Mouse (Mus musculus) midbrain, postnatal 0 days (tissue): ENCODE results near the gene Slc26a9. TPM values are rescaled to one million over a fixed set of nuclear protein-coding genes. Genes with fewer than 3 reads are reported as not detected.

ENCODE experiments used
- ATAC-seq: fragments of 200-750 bp; cut with Nextera tagmentation; 2 replicates; pipeline ENCODE4 v1.8.0; 2017; ENCODE audit warnings: moderate number of reproducible peaks, mild to moderate bottlenecking, moderate TSS enrichment, moderate library complexity; ENCODE audit not compliant: low FRiP score
- DNase-seq: peaks from one replicate; pipeline ENCODE4 v3.0.0-alpha.2; 2015; ENCODE audit warnings: low spot score
- H3K27ac ChIP-seq: fragments of 300-500 bp; sonication (generic); 2 replicates; pipeline ENCODE4 v1.5.1; 2014; ENCODE audit warnings: low read depth, mild to moderate bottlenecking, low read length, mixed read lengths
- H3K27me3 ChIP-seq: fragments of 300-500 bp; sonication (generic); 2 replicates; pipeline ENCODE4 v1.6.1; 2014; ENCODE audit warnings: low read length, control low read depth, mixed read lengths; ENCODE audit not compliant: insufficient read depth
- H3K36me3 ChIP-seq: fragments of 300-500 bp; sonication (generic); 2 replicates; pipeline ENCODE4 v1.6.1; 2014; ENCODE audit warnings: low read length, control low read depth, mixed read lengths; ENCODE audit not compliant: insufficient read depth
- H3K4me1 ChIP-seq: fragments of 300-500 bp; sonication (generic); 2 replicates; pipeline ENCODE4 v1.6.1; 2014; ENCODE audit warnings: mild to moderate bottlenecking, control low read depth, antibody characterized with exemption, low read length, mixed read lengths; ENCODE audit not compliant: insufficient read depth
- H3K4me2 ChIP-seq: fragments of 300-500 bp; sonication (generic); 2 replicates; pipeline ENCODE4 v1.6.1; 2014; ENCODE audit warnings: low read depth, mild to moderate bottlenecking, low read length, mixed read lengths; ENCODE audit not compliant: poor library complexity, severe bottlenecking
- H3K4me3 ChIP-seq: fragments of 300-500 bp; sonication (generic); 2 replicates; pipeline ENCODE4 v1.5.1; 2014; ENCODE audit warnings: low read depth, mild to moderate bottlenecking, low read length, moderate library complexity
- H3K9ac ChIP-seq: fragments of 300-500 bp; sonication (generic); replicated peaks from 2 replicates; pipeline ENCODE4 v1.6.1; 2014; ENCODE audit warnings: mild to moderate bottlenecking, low read length, moderate library complexity, mixed read lengths; ENCODE audit not compliant: poor library complexity, severe bottlenecking
- H3K9me3 ChIP-seq: fragments of 300-500 bp; sonication (generic); 2 replicates; pipeline ENCODE4 v1.6.1; 2016; ENCODE audit warnings: low read length, control low read depth
- CTCF ChIP-seq: IDR thresholded peaks from 2 replicates; pipeline ENCODE4 v1.5.1; 2016; ENCODE audit warnings: antibody characterized with exemption, mild to moderate bottlenecking
- WGBS: fragments of 180-500 bp; shearing (Covaris S2); extraction: QIAGEN DNeasy Blood & Tissue Kit; methylation state at CpG from one replicate; pipeline ENCODE4 v1.1.7; 2014; 5-methylcytosine and 5-hydroxymethylcytosine counted together
- polyA plus RNA-seq: library from polyadenylated mRNA; unstranded; fragments of >200 nt; fragmentation: Nextera tagmentation; extraction: Ambion mirVana; gene quantifications from 2 replicates; pipeline ENCODE4 v1.2.1, GENCODE M21; 2015
- total RNA-seq: library from RNA; depleted of rRNA; stranded (reverse); fragments of >200 nt; gene quantifications from 2 replicates; pipeline ENCODE4 v1.2.3, GENCODE M21; 2014

Slc26a9 gene
- total and polyA plus RNA-seq, 2 experiments from 2014 or later, result 0.14 to 0.44 TPM

DNA sequence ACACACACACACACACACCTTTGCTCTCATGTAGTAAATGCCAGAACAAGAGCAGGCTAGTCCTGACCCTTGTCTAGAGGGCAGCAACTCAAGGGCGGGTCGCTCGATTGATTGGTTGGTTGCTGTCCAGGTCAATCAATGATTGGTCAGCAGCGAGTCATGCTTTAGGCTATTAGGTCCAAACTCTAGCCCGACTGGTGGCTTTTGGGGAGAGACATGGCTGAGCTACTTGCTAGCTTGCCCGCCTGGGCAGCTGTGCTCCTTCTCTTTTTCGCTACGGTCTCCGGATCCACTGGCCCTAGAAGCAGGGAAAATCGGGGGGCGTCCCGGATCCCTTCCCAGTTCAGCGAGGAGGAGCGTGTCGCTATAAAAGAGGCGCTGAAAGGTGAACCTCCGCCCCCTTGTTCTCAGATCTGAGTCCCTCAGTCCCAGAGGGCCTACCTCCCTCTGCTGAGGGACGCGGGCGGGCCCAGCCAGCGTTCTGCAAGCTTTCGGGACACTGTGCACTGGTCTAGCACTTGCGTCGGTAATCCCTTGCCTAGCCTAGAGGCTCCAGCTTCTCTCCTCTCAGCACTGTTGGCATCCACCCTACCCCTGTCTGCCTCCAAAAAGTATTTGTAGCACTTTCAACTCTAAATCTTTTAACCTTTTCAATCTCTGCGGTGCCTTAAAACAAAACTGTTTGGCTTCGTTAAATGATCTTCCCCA lies 53.5 kb downstream of the Slc26a9 start, which contains the start of gene Pm20d1:
TSS of gene Pm20d1 (plus strand) at position 180 of the 708 bp plus-strand sequence.
- H3K36me3 ChIP-seq, result no peaks in the 10 kb centered on the region
- no peaks in the 10 kb centered on the region for H3K27me3 ChIP-seq
- no peaks in the 10 kb centered on the region for H3K9me3 ChIP-seq
- no peak within 1 kb of the TSS for H3K27ac ChIP-seq
- 10% methylated on average over 26 of the region's 26 CpGs for WGBS
- DNase-seq, result peak; percentile 23
- ATAC-seq, result 0 out of 2 replicates have a peak, but pooled peaks have one; percentile 27
- H3K4me2 ChIP-seq, result peak within 1 kb of the TSS; percentile 47
- H3K9ac ChIP-seq, result no peak within 1 kb of the TSS
- H3K4me3 ChIP-seq, result peak within 1 kb of the TSS; percentile 28
- TF ChIP-seq CTCF, result no peak
- 0 out of 2 replicates have a peak, but pooled peaks cover 2% of the 10 kb centered on the region for H3K4me1 ChIP-seq

DNA sequence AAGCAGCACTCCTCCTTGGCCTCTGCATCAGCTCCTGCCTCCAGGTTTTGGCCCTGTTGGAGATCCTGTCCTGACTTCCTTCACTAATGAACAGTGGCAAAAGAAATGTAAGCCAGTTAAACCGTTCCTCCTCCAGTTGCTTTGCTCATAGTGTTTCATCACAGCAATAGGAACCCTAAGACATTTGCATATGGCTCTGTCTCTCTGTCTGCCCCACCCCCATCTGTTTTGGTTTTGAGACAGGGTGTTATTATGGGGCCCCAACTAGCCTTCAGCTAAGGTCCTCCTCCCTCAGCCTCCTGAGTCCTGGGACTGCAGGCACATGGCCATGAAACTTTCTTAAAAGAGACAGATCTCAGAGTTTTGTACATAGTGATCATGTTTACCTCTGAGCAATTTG lies 56.2 kb downstream of the Slc26a9 start:
- no peak overlapping the region for H3K4me2 ChIP-seq
- no peak for TF ChIP-seq CTCF
- no peak overlapping the region for H3K27ac ChIP-seq
- 0 out of 2 replicates have a peak, but pooled peaks cover 2% of the 10 kb centered on the region for H3K4me1 ChIP-seq
- H3K4me3 ChIP-seq, result no peak overlapping the region
- no peaks in the 10 kb centered on the region for H3K36me3 ChIP-seq
- H3K9ac ChIP-seq, result no peak overlapping the region
- no peak for ATAC-seq
- WGBS, result 52% methylated on average over 1 of the region's 1 CpGs
- DNase-seq, result no peak
- H3K9me3 ChIP-seq, result no peaks in the 10 kb centered on the region
- no peaks in the 10 kb centered on the region for H3K27me3 ChIP-seq

DNA sequence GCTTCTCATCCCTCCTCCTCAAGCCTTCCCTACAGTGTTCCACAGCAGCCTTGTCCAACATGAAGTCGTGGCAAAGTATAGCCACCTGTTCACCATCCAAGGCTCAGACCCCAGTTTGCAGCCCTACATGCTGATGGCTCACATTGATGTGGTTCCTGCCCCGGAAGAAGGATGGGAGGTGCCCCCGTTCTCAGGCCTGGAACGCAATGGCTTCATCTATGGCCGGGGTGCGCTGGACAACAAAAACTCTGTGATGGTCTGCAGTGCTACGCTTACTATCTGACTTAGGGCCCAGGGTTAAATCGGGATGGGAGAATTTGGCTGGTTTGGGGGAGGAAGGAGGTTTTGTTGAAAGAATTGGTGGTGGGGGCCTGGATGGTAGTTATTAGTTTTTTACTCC lies 57.2 kb downstream of the Slc26a9 start:
- H3K36me3 ChIP-seq, result no peaks in the 10 kb centered on the region
- no peak overlapping the region for H3K27ac ChIP-seq
- no peak overlapping the region for H3K4me3 ChIP-seq
- H3K27me3 ChIP-seq, result no peaks in the 10 kb centered on the region
- no peak for ATAC-seq
- no peaks in the 10 kb centered on the region for H3K9me3 ChIP-seq
- TF ChIP-seq CTCF, result no peak
- H3K4me1 ChIP-seq, result 0 out of 2 replicates have a peak, but pooled peaks cover 2% of the 10 kb centered on the region
- no peak for DNase-seq
- WGBS, result 93% methylated on average over 8 of the region's 8 CpGs
- no peak overlapping the region for H3K9ac ChIP-seq
- no peak overlapping the region for H3K4me2 ChIP-seq

DNA sequence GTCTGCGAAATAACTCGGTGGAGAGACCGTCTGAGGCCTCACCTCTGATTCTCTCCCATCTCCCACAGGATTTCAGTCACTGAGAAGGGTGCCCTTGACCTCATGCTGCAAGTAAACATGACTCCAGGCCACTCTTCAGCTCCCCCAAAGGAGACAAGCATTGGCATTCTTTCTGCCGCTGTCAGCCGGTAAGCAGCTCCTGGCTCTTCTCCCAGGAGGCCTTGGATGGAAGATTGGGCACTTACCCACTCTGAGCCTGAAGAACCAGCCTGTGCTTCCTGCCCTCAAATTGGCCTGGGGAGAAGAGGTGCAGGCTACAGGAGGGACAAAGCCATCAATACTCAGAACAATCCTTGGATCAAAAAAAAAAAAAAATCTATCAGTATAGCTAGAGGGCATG lies 58.8 kb downstream of the Slc26a9 start:
- Histone ChIP-seq H3K4me1 (no peaks in the 10 kb centered on the region), H3K9ac (no peak overlapping the region), H3K4me2 (no peak overlapping the region), H3K4me3 (no peak overlapping the region), H3K27me3 (no peaks in the 10 kb centered on the region), H3K36me3 (no peaks in the 10 kb centered on the region), H3K27ac (no peak overlapping the region), H3K9me3 (no peaks in the 10 kb centered on the region)
- DNase-seq (peak; percentile 11), ATAC-seq (no peak)
- WGBS, result 81% methylated on average over 5 of the region's 5 CpGs
- no peak for TF ChIP-seq CTCF

DNA sequence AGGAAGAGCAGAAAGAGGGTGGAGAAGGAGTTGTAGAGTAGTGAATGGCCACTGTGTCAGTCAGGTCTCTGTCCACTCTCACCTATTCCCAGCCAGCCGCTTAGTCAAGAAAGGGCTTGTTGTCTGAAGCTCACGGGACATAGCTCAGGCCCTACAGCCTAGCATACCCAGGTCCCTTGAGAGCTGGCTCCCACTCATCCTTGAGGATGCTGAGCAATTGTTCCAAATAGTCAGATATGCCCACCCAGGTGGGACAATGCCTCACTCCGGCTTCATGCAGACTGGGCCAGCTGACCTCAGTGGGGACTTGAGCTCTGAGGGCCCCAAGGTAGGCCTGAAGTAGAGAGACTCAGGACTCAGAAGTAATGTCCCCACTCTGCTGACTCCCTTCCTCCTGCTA lies 60.3 kb downstream of the Slc26a9 start:
- H3K4me3 ChIP-seq, result no peak overlapping the region
- H3K4me1 ChIP-seq, result no peaks in the 10 kb centered on the region
- H3K4me2 ChIP-seq, result no peak overlapping the region
- WGBS, result 96% methylated on average over 3 of the region's 3 CpGs
- DNase-seq, result no peak
- ATAC-seq, result no peak
- no peak overlapping the region for H3K9ac ChIP-seq
- H3K9me3 ChIP-seq, result no peaks in the 10 kb centered on the region
- no peak for TF ChIP-seq CTCF
- H3K27ac ChIP-seq, result no peak overlapping the region
- no peaks in the 10 kb centered on the region for H3K36me3 ChIP-seq
- H3K27me3 ChIP-seq, result no peaks in the 10 kb centered on the region

DNA sequence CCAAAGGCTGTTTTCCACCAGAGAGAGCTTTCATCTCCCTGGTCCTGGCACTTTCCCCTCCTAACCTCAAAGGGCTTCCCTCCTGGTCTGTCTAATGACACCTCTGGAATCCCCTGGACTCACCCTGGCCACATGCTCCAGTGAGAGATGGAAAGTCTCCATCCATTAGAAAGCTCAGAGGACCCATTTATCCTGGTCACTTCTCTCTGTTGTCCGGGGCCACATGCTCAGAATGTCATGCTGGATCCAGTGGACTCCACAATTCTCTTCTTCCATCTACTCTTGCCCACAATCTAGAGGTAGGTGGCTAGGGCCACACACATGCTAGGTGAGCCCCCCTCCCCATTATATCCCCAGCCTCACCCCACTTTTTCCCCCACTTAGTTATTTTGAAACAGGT lies 65.2 kb downstream of the Slc26a9 start:
- DNase-seq (no peak), ATAC-seq (no peak)
- Histone ChIP-seq H3K4me1 (no peaks in the 10 kb centered on the region), H3K4me2 (no peak overlapping the region), H3K27me3 (no peaks in the 10 kb centered on the region), H3K4me3 (no peak overlapping the region), H3K27ac (no peak overlapping the region), H3K9ac (no peak overlapping the region), H3K9me3 (no peaks in the 10 kb centered on the region), H3K36me3 (no peaks in the 10 kb centered on the region)
- 81% methylated on average over 1 of the region's 1 CpGs for WGBS
- no peak for TF ChIP-seq CTCF
